Mouse (Mus musculus): ENCODE results near the gene Mul1. TPM values are rescaled to one million over a fixed set of nuclear protein-coding genes. Genes with fewer than 3 reads are reported as not detected.

Gene Mul1
- total and polyA plus RNA-seq, 2 experiments from 2014 or later = 21.6 to 36.2 TPM

GRCm38 (mm10) chr4:138454571-138455140 lies 20.2 kb downstream of the Mul1 start:
- TF ChIP-seq CTCF (IDR thresholded peaks at IDR 0.05; ENCODE audit: low read depth) = no peak
- ATAC-seq (peak; percentile 61), DNase-seq (ENCODE audit: low spot score) (peak; percentile 81)
- H3K36me3 ChIP-seq (ENCODE audit: insufficient read depth, low read length) = no peaks in the 10 kb centered on the region
- H3K4me1 ChIP-seq (ENCODE audit: insufficient read depth, low read length) = peaks cover 25% of the 10 kb centered on the region
- no peaks in the 10 kb centered on the region for H3K27me3 ChIP-seq (ENCODE audit: insufficient read depth, low read length)
- H3K4me3 ChIP-seq (ENCODE audit: low read length) = peak overlapping the region; percentile 78
- H3K4me2 ChIP-seq (ENCODE audit: low read depth, low read length) = peak overlapping the region; percentile 90
- WGBS = 2% methylated on average over 70 of the region's 78 CpGs
- peak overlapping the region; percentile 91 for H3K9ac ChIP-seq (replicated peaks; ENCODE audit: low read length)
- H3K9me3 ChIP-seq (ENCODE audit: low read length) = no peaks in the 10 kb centered on the region
- peak overlapping the region; percentile 95 for H3K27ac ChIP-seq

GRCm38 (mm10) chr4:138455141-138455955 lies 20.9 kb downstream of the Mul1 start:
- Histone ChIP-seq H3K9ac (replicated peaks; ENCODE audit: low read length) (peak overlapping the region; percentile 91), H3K4me2 (ENCODE audit: low read depth, low read length) (peak overlapping the region; percentile 90), H3K27me3 (ENCODE audit: insufficient read depth, low read length) (no peaks in the 10 kb centered on the region), H3K9me3 (ENCODE audit: low read length) (no peaks in the 10 kb centered on the region), H3K27ac (peak overlapping the region; percentile 95), H3K36me3 (ENCODE audit: insufficient read depth, low read length) (no peaks in the 10 kb centered on the region), H3K4me1 (ENCODE audit: insufficient read depth, low read length) (peaks cover 25% of the 10 kb centered on the region), H3K4me3 (ENCODE audit: low read length) (peak overlapping the region; percentile 78)
- ATAC-seq (peak; percentile 34), DNase-seq (ENCODE audit: low spot score) (peak; percentile 67)
- under 1% methylated on average over 56 of the region's 58 CpGs for WGBS
- TF ChIP-seq CTCF (IDR thresholded peaks at IDR 0.05; ENCODE audit: low read depth) = no peak

GRCm38 (mm10) chr4:138455956-138456341 lies 21.5 kb downstream of the Mul1 start:
- ATAC-seq (no peak), DNase-seq (ENCODE audit: low spot score) (peak; percentile 18)
- Histone ChIP-seq H3K9me3 (ENCODE audit: low read length) (no peaks in the 10 kb centered on the region), H3K36me3 (ENCODE audit: insufficient read depth, low read length) (no peaks in the 10 kb centered on the region), H3K4me2 (ENCODE audit: low read depth, low read length) (peak overlapping the region; percentile 90), H3K4me1 (ENCODE audit: insufficient read depth, low read length) (peaks cover 25% of the 10 kb centered on the region), H3K9ac (replicated peaks; ENCODE audit: low read length) (peak overlapping the region; percentile 91), H3K27me3 (ENCODE audit: insufficient read depth, low read length) (no peaks in the 10 kb centered on the region), H3K4me3 (ENCODE audit: low read length) (peak overlapping the region; percentile 78), H3K27ac (peak overlapping the region; percentile 95)
- WGBS = 2% methylated on average over 16 of the region's 17 CpGs
- no peak; the same call in 1 of the 2 replicates for TF ChIP-seq CTCF (IDR thresholded peaks at IDR 0.05; ENCODE audit: low read depth)

GRCm38 (mm10) chr4:138456536-138456935 lies 22.1 kb downstream of the Mul1 start:
- Histone ChIP-seq H3K4me1 (ENCODE audit: insufficient read depth, low read length) (peaks cover 25% of the 10 kb centered on the region), H3K27ac (peak overlapping the region; percentile 95), H3K36me3 (ENCODE audit: insufficient read depth, low read length) (no peaks in the 10 kb centered on the region), H3K27me3 (ENCODE audit: insufficient read depth, low read length) (no peaks in the 10 kb centered on the region), H3K4me3 (ENCODE audit: low read length) (peak overlapping the region; percentile 78), H3K9ac (replicated peaks; ENCODE audit: low read length) (peak overlapping the region; percentile 91), H3K4me2 (ENCODE audit: low read depth, low read length) (peak overlapping the region; percentile 90), H3K9me3 (ENCODE audit: low read length) (no peaks in the 10 kb centered on the region)
- TF ChIP-seq CTCF (IDR thresholded peaks at IDR 0.05; ENCODE audit: low read depth) = no peak
- DNase-seq (ENCODE audit: low spot score) = peak; percentile 32
- ATAC-seq = no peak
- WGBS = 6% methylated on average over 8 of the region's 8 CpGs

GRCm38 (mm10) chr4:138457091-138457490 lies 22.6 kb downstream of the Mul1 start:
- Histone ChIP-seq H3K4me2 (ENCODE audit: low read depth, low read length) (peak overlapping the region; percentile 90), H3K9me3 (ENCODE audit: low read length) (no peaks in the 10 kb centered on the region), H3K27me3 (ENCODE audit: insufficient read depth, low read length) (no peaks in the 10 kb centered on the region), H3K4me3 (ENCODE audit: low read length) (peak overlapping the region; percentile 78), H3K36me3 (ENCODE audit: insufficient read depth, low read length) (no peaks in the 10 kb centered on the region), H3K4me1 (ENCODE audit: insufficient read depth, low read length) (peaks cover 25% of the 10 kb centered on the region), H3K9ac (replicated peaks; ENCODE audit: low read length) (peak overlapping the region; percentile 33; the same call in 1 of the 2 replicates), H3K27ac (no peak overlapping the region)
- no peak for DNase-seq (ENCODE audit: low spot score)
- WGBS = 39% methylated on average over 4 of the region's 4 CpGs
- no peak for TF ChIP-seq CTCF (IDR thresholded peaks at IDR 0.05; ENCODE audit: low read depth)
- ATAC-seq = no peak

- Histone ChIP-seq H3K9ac (replicated peaks; ENCODE audit: low read length) (no peak overlapping the region), H3K4me1 (ENCODE audit: insufficient read depth, low read length) (peaks cover 27% of the 10 kb centered on the region), H3K36me3 (ENCODE audit: insufficient read depth, low read length) (no peaks in the 10 kb centered on the region), H3K27me3 (ENCODE audit: insufficient read depth, low read length) (no peaks in the 10 kb centered on the region), H3K4me3 (ENCODE audit: low read length) (no peak overlapping the region), H3K9me3 (ENCODE audit: low read length) (no peaks in the 10 kb centered on the region), H3K4me2 (ENCODE audit: low read depth, low read length) (peak overlapping the region; percentile 90), H3K27ac (no peak overlapping the region)
- DNase-seq (ENCODE audit: low spot score) = no peak
- WGBS = 80% methylated on average over 7 of the region's 7 CpGs
- no peak for ATAC-seq
- no peak for TF ChIP-seq CTCF (IDR thresholded peaks at IDR 0.05; ENCODE audit: low read depth)
Observed at GRCm38 (mm10) chr4:138458171-138458570, 23.7 kb downstream of the Mul1 start.

Measured in hindbrain, postnatal 0 days (tissue).